Mouse (Mus musculus) stomach, embryonic 15.5 days (tissue): ENCODE data around the gene Olfr1500. TPM values are rescaled to one million over a fixed set of nuclear protein-coding genes. Genes with fewer than 3 reads are reported as not detected.

Experiments
- polyA plus RNA-seq: library from polyadenylated mRNA; unstranded; fragments of >200 nt; fragmentation: Nextera tagmentation; extraction: Ambion mirVana; gene quantifications from 2 replicates; pipeline ENCODE4 v1.2.1, GENCODE M21; 2015

The Olfr1500 gene
- polyA plus RNA-seq, 1 experiment from 2014 or later = not detected

Other genes starting within 250 kb of the Olfr1500 start
- gene Olfr1484, start 247.0 kb downstream of the Olfr1500 start, polyA plus RNA-seq = not detected in 2 replicates
- not detected in 2 replicates for gene Olfr1487, start 213.1 kb downstream of the Olfr1500 start, polyA plus RNA-seq
- not detected in 2 replicates for gene Olfr1489, start 198.9 kb downstream of the Olfr1500 start, polyA plus RNA-seq
- not detected in 2 replicates for gene Olfr1490, start 179.4 kb downstream of the Olfr1500 start, polyA plus RNA-seq
- gene Olfr1491, start 133.2 kb downstream of the Olfr1500 start, polyA plus RNA-seq = not detected in 2 replicates
- not detected in 2 replicates for gene Olfr1493-ps1, start 107.2 kb downstream of the Olfr1500 start, polyA plus RNA-seq
- gene Olfr1494, start 90.8 kb downstream of the Olfr1500 start, polyA plus RNA-seq = not detected in 2 replicates
- not detected in 2 replicates for gene Olfr1495, start 65.9 kb downstream of the Olfr1500 start, polyA plus RNA-seq
- gene Olfr1496, start 52.6 kb downstream of the Olfr1500 start, polyA plus RNA-seq = not detected in 2 replicates
- not detected in 2 replicates for gene Olfr1497, start 32.3 kb downstream of the Olfr1500 start, polyA plus RNA-seq
- not detected in 2 replicates for gene Olfr1499, start 11.0 kb downstream of the Olfr1500 start, polyA plus RNA-seq
- gene Olfr1501, start 20.2 kb upstream of the Olfr1500 start, polyA plus RNA-seq = not detected in 2 replicates
- gene Olfr1502, start 31.3 kb upstream of the Olfr1500 start, polyA plus RNA-seq = not detected in 2 replicates
- not detected in 2 replicates for gene Olfr1504, start 67.4 kb upstream of the Olfr1500 start, polyA plus RNA-seq
- not detected in 2 replicates for gene Olfr1505, start 83.0 kb upstream of the Olfr1500 start, polyA plus RNA-seq